Mouse (Mus musculus) cerebellum, adult 2 months (tissue): Measurements from ENCODE around the gene Dbndd2. TPM values are rescaled to one million over a fixed set of nuclear protein-coding genes. Genes with fewer than 3 reads are reported as not detected.

Source experiments
- DNase-seq, 2 experiments: peaks; one replicate each; pipeline ENCODE4 v3.0.0; 2021
- H3K27ac ChIP-seq: fragments of 200-500 bp; 2 replicates; pipeline ENCODE4 v1.5.1; 2012; ENCODE audit warnings: low read length, control low read depth, inconsistent platforms; ENCODE audit not compliant: insufficient read depth
- H3K27me3 ChIP-seq: fragments of 200-500 bp; 2 replicates; pipeline ENCODE4 v1.6.1; 2012; ENCODE audit warnings: inconsistent platforms, mild to moderate bottlenecking, low read length, moderate library complexity; ENCODE audit not compliant: control insufficient read depth, insufficient read depth
- H3K4me1 ChIP-seq: fragments of 200-500 bp; 2 replicates; pipeline ENCODE4 v1.6.1; 2011; ENCODE audit warnings: low read length; ENCODE audit not compliant: control insufficient read depth, insufficient read depth
- H3K4me3 ChIP-seq: fragments of 200-500 bp; replicated peaks from 2 replicates; pipeline ENCODE3; 2011; ENCODE audit warnings: mild to moderate bottlenecking, low read depth, low read length, control low read depth; ENCODE audit not compliant: insufficient read depth
- CTCF ChIP-seq: fragments of 200-500 bp; IDR thresholded peaks from 2 replicates; pipeline ENCODE4 v1.5.1; 2011; ENCODE audit warnings: low read depth, mild to moderate bottlenecking, control low read depth, low read length, moderate library complexity, borderline replicate concordance; ENCODE audit not compliant: insufficient read depth
- POLR2A ChIP-seq: fragments of 200-500 bp; IDR thresholded peaks from 2 replicates; pipeline ENCODE4 v1.6.1; 2011; ENCODE audit warnings: low read length, control low read depth, borderline replicate concordance; ENCODE audit not compliant: insufficient read depth
- WGBS: fragments of 180-500 bp; shearing (Covaris S2); methylation state at CpG from one replicate; pipeline ENCODE4 v1.1.7; 2018; 5-methylcytosine and 5-hydroxymethylcytosine counted together
- polyA plus RNA-seq: library from polyadenylated mRNA; depleted of rRNA; stranded (reverse); fragments of >200 nt; gene quantifications from 2 replicates; pipeline ENCODE4 v1.2.3, GENCODE M21; 2012

Dbndd2 gene
- polyA plus RNA-seq, 1 experiment = 462 TPM

DNA sequence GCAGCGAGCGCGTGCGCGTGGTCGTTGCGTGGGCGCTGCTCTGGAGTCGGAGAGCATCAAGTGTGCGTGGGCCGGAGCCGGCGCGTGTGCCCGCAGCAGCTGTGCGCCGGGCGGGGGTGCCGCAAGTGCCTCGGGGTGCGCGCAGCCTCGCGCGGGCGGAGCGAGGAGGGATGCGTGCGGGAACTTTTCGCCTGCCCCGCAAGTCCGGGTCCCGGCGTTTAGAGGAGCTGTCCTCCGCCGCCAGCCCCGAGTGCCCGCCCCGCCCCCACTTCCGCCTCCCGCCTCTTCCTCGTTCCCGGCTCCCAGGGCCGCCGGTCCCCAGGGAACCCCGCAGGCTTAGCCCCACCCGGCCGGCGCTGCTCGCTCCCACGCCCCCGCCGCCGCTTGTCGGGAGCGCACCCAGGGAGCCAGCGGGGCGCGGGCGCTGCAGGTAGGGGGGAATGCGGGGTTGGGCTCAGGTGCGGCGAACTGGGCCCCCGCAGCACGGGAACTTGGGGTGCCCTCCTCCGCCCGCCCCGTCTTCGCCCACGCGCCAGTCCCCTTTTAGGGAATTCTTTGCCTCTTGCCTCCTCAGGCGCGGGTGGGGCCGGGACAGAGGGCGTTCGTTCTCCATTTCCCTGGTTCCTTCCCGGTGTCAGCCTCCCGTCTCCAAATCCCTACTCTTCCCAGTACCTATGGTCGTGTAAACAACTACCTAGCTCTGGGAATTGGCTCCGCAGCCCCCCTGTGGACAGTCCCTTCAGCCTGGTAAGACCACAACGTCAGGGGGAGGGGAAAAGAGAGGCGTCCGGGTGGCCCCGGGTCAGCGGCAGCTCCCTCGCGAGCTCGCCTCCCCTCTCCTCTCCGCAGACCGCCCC, 580 bp downstream of the Dbndd2 start:
- peak; percentile 83 to 84 for DNase-seq
- under 1% methylated on average over 88 of the region's 90 CpGs for WGBS
- Histone ChIP-seq H3K27ac (peak overlapping the region; percentile 85), H3K4me1 (peaks cover 9% of the 10 kb centered on the region), H3K4me3 (peak overlapping the region; percentile 55), H3K27me3 (no peaks in the 10 kb centered on the region)
- TF ChIP-seq CTCF (no peak), POLR2A (0 out of 2 replicates have a peak, but pooled peaks have one; percentile 53)

DNA sequence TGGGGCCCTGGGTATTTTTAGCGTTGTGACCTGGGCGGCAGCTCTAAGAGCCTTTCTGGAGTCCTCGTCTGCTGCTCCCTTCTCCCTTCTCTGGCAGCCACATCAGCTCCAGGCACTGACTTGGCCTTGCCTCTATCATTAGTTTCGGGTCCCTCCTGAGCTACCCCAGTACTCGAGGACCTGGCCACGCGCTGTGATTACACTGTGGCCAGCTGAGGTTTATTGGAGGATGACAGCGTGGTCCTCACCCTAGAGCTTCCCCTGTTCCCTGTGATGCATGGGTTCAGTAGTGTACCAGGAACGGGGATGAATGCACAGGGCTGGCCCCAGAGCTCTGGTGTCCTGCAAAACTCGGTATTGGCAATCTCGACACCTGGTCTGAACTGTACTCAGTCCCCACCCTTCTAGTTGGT, 1.2 kb downstream of the Dbndd2 start:
- WGBS = 2% methylated on average over 11 of the region's 11 CpGs
- peak overlapping the region; percentile 85 for H3K27ac ChIP-seq
- DNase-seq = no peak
- H3K27me3 ChIP-seq = no peaks in the 10 kb centered on the region
- peak overlapping the region; percentile 55 for H3K4me3 ChIP-seq
- H3K4me1 ChIP-seq = peaks cover 9% of the 10 kb centered on the region
- TF ChIP-seq POLR2A = peak; percentile 26; the same call in 1 of the 2 replicates
- no peak for TF ChIP-seq CTCF

- no peaks in the 10 kb centered on the region for H3K27me3 ChIP-seq
- H3K4me3 ChIP-seq = peak overlapping the region; percentile 55
- peak; percentile 77 to 84 for DNase-seq
- H3K27ac ChIP-seq = peak overlapping the region; percentile 85
- 7% methylated on average over 9 of the region's 9 CpGs for WGBS
- peaks cover 9% of the 10 kb centered on the region for H3K4me1 ChIP-seq
- TF ChIP-seq CTCF (no peak), POLR2A (0 out of 2 replicates have a peak, but pooled peaks have one; percentile 20)
Observed at GRCm38 (mm10) chr2:164487812-164488211, 1.9 kb downstream of the Dbndd2 start.

GRCm38 (mm10) chr2:164494126-164494525, 8.2 kb downstream of the Dbndd2 start:
- H3K4me3 ChIP-seq = no peak overlapping the region
- no peak overlapping the region; the same call in 1 of the 2 replicates for H3K27ac ChIP-seq
- TF ChIP-seq POLR2A (no peak), CTCF (no peak)
- H3K27me3 ChIP-seq = no peaks in the 10 kb centered on the region
- no peaks in the 10 kb centered on the region for H3K4me1 ChIP-seq
- 37% methylated on average over 2 of the region's 2 CpGs for WGBS
- DNase-seq = peak in 1 of 2 experiments; percentile 36

GRCm38 (mm10) chr2:164496331-164496730, 10.4 kb downstream of the Dbndd2 start:
- H3K27ac ChIP-seq = no peak overlapping the region
- TF ChIP-seq CTCF = no peak
- TF ChIP-seq POLR2A = no peak

DNA sequence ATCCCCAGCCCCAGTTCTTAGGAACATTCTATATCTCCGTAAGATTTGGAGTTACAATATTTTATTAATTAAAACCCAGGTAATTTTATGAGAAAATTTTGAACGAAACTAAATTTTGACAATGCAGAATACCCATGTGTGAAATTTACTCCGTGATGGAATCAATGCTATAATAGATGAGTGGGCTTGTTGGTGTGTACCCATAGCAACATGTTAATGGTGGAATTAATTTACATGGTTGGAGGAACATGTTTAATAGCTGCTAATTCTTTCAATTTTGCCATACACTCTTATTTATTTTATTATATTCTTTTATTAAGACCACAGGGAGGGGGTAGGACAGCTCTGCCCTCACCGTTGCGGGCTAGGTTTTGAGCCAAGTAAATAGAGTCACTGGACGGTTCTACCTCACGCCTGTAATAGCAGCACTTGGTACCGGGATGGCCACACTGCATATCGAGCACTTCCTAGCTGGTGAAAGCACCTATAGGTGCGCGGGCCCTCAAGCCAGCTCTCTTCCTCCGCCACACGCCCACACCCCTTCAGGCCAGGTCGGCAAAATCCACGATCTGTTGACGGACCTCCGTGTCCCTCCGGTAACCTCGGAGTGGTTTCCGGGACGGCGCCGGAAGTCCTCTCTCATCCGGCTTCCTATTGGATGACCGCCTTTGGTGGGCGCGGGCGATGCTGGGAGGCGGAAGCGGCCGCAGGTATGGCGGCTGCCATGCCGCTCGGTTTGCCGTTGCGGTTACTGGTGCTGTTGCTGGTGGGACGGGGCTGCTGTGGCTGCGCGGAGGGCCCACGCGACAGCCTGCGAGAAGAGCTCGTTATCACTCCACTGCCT, 11.2 kb downstream of the Dbndd2 start, which contains the start of gene Pigt:
Gene Pigt (plus strand): TSS at position 674 of the 844 bp plus-strand sequence.
- peak within 1 kb of the TSS; percentile 91 for H3K27ac ChIP-seq
- 0 out of 2 replicates have a peak, but pooled peaks cover 4% of the 10 kb centered on the region for H3K4me1 ChIP-seq
- TF ChIP-seq CTCF (no peak), POLR2A (peak; percentile 96)
- peak; percentile 90 to 91 for DNase-seq
- H3K27me3 ChIP-seq = no peaks in the 10 kb centered on the region
- H3K4me3 ChIP-seq = peak within 1 kb of the TSS; percentile 99
- WGBS = 4% methylated on average over 43 of the region's 43 CpGs

More at GRCm38 (mm10) chr2:164496331-164496730, 10.4 kb downstream of the Dbndd2 start:
- Histone ChIP-seq H3K27me3 (no peaks in the 10 kb centered on the region), H3K4me3 (no peak overlapping the region), H3K4me1 (0 out of 2 replicates have a peak, but pooled peaks cover 4% of the 10 kb centered on the region)
- DNase-seq = no peak
- 47% methylated on average over 1 of the region's 1 CpGs for WGBS

- Histone ChIP-seq H3K4me3 (peak overlapping the region; percentile 99), H3K27me3 (no peaks in the 10 kb centered on the region), H3K27ac (no peak overlapping the region), H3K4me1 (0 out of 2 replicates have a peak, but pooled peaks cover 4% of the 10 kb centered on the region)
- WGBS = 5% methylated on average over 21 of the region's 21 CpGs
- DNase-seq = peak in 1 of 2 experiments; percentile 35
- no peak for TF ChIP-seq CTCF
- TF ChIP-seq POLR2A = no peak
Observed at GRCm38 (mm10) chr2:164497691-164498268, 11.9 kb downstream of the Dbndd2 start.
